Mouse (Mus musculus): Measurements from ENCODE around the gene Tmem160. TPM values are rescaled to one million over a fixed set of nuclear protein-coding genes. Genes with fewer than 3 reads are reported as not detected.

Gene Tmem160
- polyA plus RNA-seq, 1 experiment from 2014 or later = 66.7 TPM

- H3K9ac ChIP-seq (replicated peaks; ENCODE audit: low read depth, low read length) = peak overlapping the region; percentile 29; the same call in 1 of the 2 replicates
- peaks cover 26% of the 10 kb centered on the region for H3K4me1 ChIP-seq (replicated peaks; ENCODE audit: control insufficient read depth, insufficient read depth, low read length)
- H3K36me3 ChIP-seq (ENCODE audit: control insufficient read depth, insufficient read depth) = no peaks in the 10 kb centered on the region
- peak overlapping the region; percentile 44 for H3K4me2 ChIP-seq (ENCODE audit: low read length)
- WGBS = 5% methylated on average over 23 of the region's 23 CpGs
- no peak for ATAC-seq
- peaks cover 61% of the 10 kb centered on the region for H3K27me3 ChIP-seq (replicated peaks; ENCODE audit: control insufficient read depth, insufficient read depth, low read length)
- H3K27ac ChIP-seq (ENCODE audit: low read length) = no peak overlapping the region
- H3K9me3 ChIP-seq (ENCODE audit: control insufficient read depth, low read length) = no peaks in the 10 kb centered on the region
- peak overlapping the region; percentile 34 for H3K4me3 ChIP-seq (replicated peaks; ENCODE audit: low read length)
Measured at GRCm38 (mm10) chr7:16475321-16475720, 22.7 kb downstream of the Tmem160 start.

GRCm38 (mm10) chr7:16475764-16476599 lies 23.4 kb downstream of the Tmem160 start:
- no peak overlapping the region for H3K27ac ChIP-seq (ENCODE audit: low read length)
- H3K9me3 ChIP-seq (ENCODE audit: control insufficient read depth, low read length) = no peaks in the 10 kb centered on the region
- H3K27me3 ChIP-seq (replicated peaks; ENCODE audit: control insufficient read depth, insufficient read depth, low read length) = peaks cover 55% of the 10 kb centered on the region
- peak overlapping the region; percentile 29; the same call in 1 of the 2 replicates for H3K9ac ChIP-seq (replicated peaks; ENCODE audit: low read depth, low read length)
- peak overlapping the region; percentile 44 for H3K4me2 ChIP-seq (ENCODE audit: low read length)
- WGBS = under 1% methylated on average over 56 of the region's 59 CpGs
- peaks cover 26% of the 10 kb centered on the region for H3K4me1 ChIP-seq (replicated peaks; ENCODE audit: control insufficient read depth, insufficient read depth, low read length)
- ATAC-seq = no peak
- H3K4me3 ChIP-seq (replicated peaks; ENCODE audit: low read length) = peak overlapping the region; percentile 34
- H3K36me3 ChIP-seq (ENCODE audit: control insufficient read depth, insufficient read depth) = no peaks in the 10 kb centered on the region

- Histone ChIP-seq H3K27me3 (replicated peaks; ENCODE audit: control insufficient read depth, insufficient read depth, low read length) (peaks cover 51% of the 10 kb centered on the region), H3K9me3 (ENCODE audit: control insufficient read depth, low read length) (no peaks in the 10 kb centered on the region), H3K36me3 (ENCODE audit: control insufficient read depth, insufficient read depth) (no peaks in the 10 kb centered on the region), H3K4me1 (replicated peaks; ENCODE audit: control insufficient read depth, insufficient read depth, low read length) (peaks cover 26% of the 10 kb centered on the region), H3K4me3 (replicated peaks; ENCODE audit: low read length) (peak overlapping the region; percentile 34), H3K27ac (ENCODE audit: low read length) (no peak overlapping the region), H3K4me2 (ENCODE audit: low read length) (peak overlapping the region; percentile 44), H3K9ac (replicated peaks; ENCODE audit: low read depth, low read length) (no peak overlapping the region)
- WGBS = 2% methylated on average over 34 of the region's 34 CpGs
- ATAC-seq = no peak
Measured at GRCm38 (mm10) chr7:16476600-16476989, 24.0 kb downstream of the Tmem160 start.

- H3K4me1 ChIP-seq (replicated peaks; ENCODE audit: control insufficient read depth, insufficient read depth, low read length) = peaks cover 17% of the 10 kb centered on the region
- peak within 1 kb of the TSS; percentile 44 for H3K4me2 ChIP-seq (ENCODE audit: low read length)
- no peak for ATAC-seq
- 89% methylated on average over 8 of the region's 8 CpGs for WGBS
- H3K36me3 ChIP-seq (ENCODE audit: control insufficient read depth, insufficient read depth) = no peaks in the 10 kb centered on the region
- peaks cover 46% of the 10 kb centered on the region for H3K27me3 ChIP-seq (replicated peaks; ENCODE audit: control insufficient read depth, insufficient read depth, low read length)
- peak within 1 kb of the TSS; percentile 34 for H3K4me3 ChIP-seq (replicated peaks; ENCODE audit: low read length)
- no peak within 1 kb of the TSS for H3K9ac ChIP-seq (replicated peaks; ENCODE audit: low read depth, low read length)
- no peak within 1 kb of the TSS for H3K27ac ChIP-seq (ENCODE audit: low read length)
- H3K9me3 ChIP-seq (ENCODE audit: control insufficient read depth, low read length) = no peaks in the 10 kb centered on the region
Measured at GRCm38 (mm10) chr7:16477628-16478027, 25.0 kb downstream of the Tmem160 start, which contains the start of gene Npas1. Gene Npas1, minus strand, starts transcription at chr7:16477728.

- no peak for ATAC-seq
- no peaks in the 10 kb centered on the region for H3K9me3 ChIP-seq (ENCODE audit: control insufficient read depth, low read length)
- no peaks in the 10 kb centered on the region for H3K36me3 ChIP-seq (ENCODE audit: control insufficient read depth, insufficient read depth)
- H3K4me1 ChIP-seq (replicated peaks; ENCODE audit: control insufficient read depth, insufficient read depth, low read length) = no peaks in the 10 kb centered on the region
- H3K9ac ChIP-seq (replicated peaks; ENCODE audit: low read depth, low read length) = no peak overlapping the region
- H3K4me3 ChIP-seq (replicated peaks; ENCODE audit: low read length) = no peak overlapping the region
- H3K27me3 ChIP-seq (replicated peaks; ENCODE audit: control insufficient read depth, insufficient read depth, low read length) = no peaks in the 10 kb centered on the region; the same call in 1 of the 2 replicates
- no peak overlapping the region for H3K4me2 ChIP-seq (ENCODE audit: low read length)
- H3K27ac ChIP-seq (ENCODE audit: low read length) = no peak overlapping the region
Measured at GRCm38 (mm10) chr7:16488816-16489215, 36.2 kb downstream of the Tmem160 start.

- no peak overlapping the region for H3K27ac ChIP-seq (ENCODE audit: low read length)
- 89% methylated on average over 9 of the region's 9 CpGs for WGBS
- H3K9me3 ChIP-seq (ENCODE audit: control insufficient read depth, low read length) = no peaks in the 10 kb centered on the region
- no peaks in the 10 kb centered on the region; the same call in 1 of the 2 replicates for H3K27me3 ChIP-seq (replicated peaks; ENCODE audit: control insufficient read depth, insufficient read depth, low read length)
- H3K4me1 ChIP-seq (replicated peaks; ENCODE audit: control insufficient read depth, insufficient read depth, low read length) = no peaks in the 10 kb centered on the region
- no peak for ATAC-seq
- no peaks in the 10 kb centered on the region for H3K36me3 ChIP-seq (ENCODE audit: control insufficient read depth, insufficient read depth)
- H3K4me2 ChIP-seq (ENCODE audit: low read length) = no peak overlapping the region
- no peak overlapping the region for H3K9ac ChIP-seq (replicated peaks; ENCODE audit: low read depth, low read length)
- H3K4me3 ChIP-seq (replicated peaks; ENCODE audit: low read length) = no peak overlapping the region
Measured at GRCm38 (mm10) chr7:16489948-16490347, 37.4 kb downstream of the Tmem160 start.

GRCm38 (mm10) chr7:16491759-16492158 lies 39.2 kb downstream of the Tmem160 start:
- ATAC-seq = peak; percentile 49
- no peak overlapping the region for H3K4me3 ChIP-seq (replicated peaks; ENCODE audit: low read length)
- no peaks in the 10 kb centered on the region for H3K9me3 ChIP-seq (ENCODE audit: control insufficient read depth, low read length)
- H3K27me3 ChIP-seq (replicated peaks; ENCODE audit: control insufficient read depth, insufficient read depth, low read length) = no peaks in the 10 kb centered on the region; the same call in 1 of the 2 replicates
- WGBS = 32% methylated on average over 3 of the region's 3 CpGs
- H3K27ac ChIP-seq (ENCODE audit: low read length) = no peak overlapping the region
- H3K4me1 ChIP-seq (replicated peaks; ENCODE audit: control insufficient read depth, insufficient read depth, low read length) = no peaks in the 10 kb centered on the region
- H3K9ac ChIP-seq (replicated peaks; ENCODE audit: low read depth, low read length) = no peak overlapping the region
- peaks cover 11% of the 10 kb centered on the region for H3K36me3 ChIP-seq (ENCODE audit: control insufficient read depth, insufficient read depth)
- H3K4me2 ChIP-seq (ENCODE audit: low read length) = no peak overlapping the region

GRCm38 (mm10) chr7:16492211-16492610 lies 39.6 kb downstream of the Tmem160 start:
- WGBS = 60% methylated on average over 3 of the region's 3 CpGs
- H3K27me3 ChIP-seq (replicated peaks; ENCODE audit: control insufficient read depth, insufficient read depth, low read length) = no peaks in the 10 kb centered on the region; the same call in 1 of the 2 replicates
- H3K36me3 ChIP-seq (ENCODE audit: control insufficient read depth, insufficient read depth) = peaks cover 16% of the 10 kb centered on the region
- H3K4me2 ChIP-seq (ENCODE audit: low read length) = no peak overlapping the region
- H3K4me3 ChIP-seq (replicated peaks; ENCODE audit: low read length) = no peak overlapping the region
- H3K9me3 ChIP-seq (ENCODE audit: control insufficient read depth, low read length) = no peaks in the 10 kb centered on the region
- H3K9ac ChIP-seq (replicated peaks; ENCODE audit: low read depth, low read length) = no peak overlapping the region
- H3K27ac ChIP-seq (ENCODE audit: low read length) = no peak overlapping the region
- H3K4me1 ChIP-seq (replicated peaks; ENCODE audit: control insufficient read depth, insufficient read depth, low read length) = no peaks in the 10 kb centered on the region
- ATAC-seq = no peak

GRCm38 (mm10) chr7:16493361-16493760 lies 40.8 kb downstream of the Tmem160 start:
- no peaks in the 10 kb centered on the region for H3K4me1 ChIP-seq (replicated peaks; ENCODE audit: control insufficient read depth, insufficient read depth, low read length)
- no peaks in the 10 kb centered on the region; the same call in 1 of the 2 replicates for H3K27me3 ChIP-seq (replicated peaks; ENCODE audit: control insufficient read depth, insufficient read depth, low read length)
- no peaks in the 10 kb centered on the region for H3K9me3 ChIP-seq (ENCODE audit: control insufficient read depth, low read length)
- H3K9ac ChIP-seq (replicated peaks; ENCODE audit: low read depth, low read length) = no peak overlapping the region
- H3K4me2 ChIP-seq (ENCODE audit: low read length) = no peak overlapping the region
- H3K4me3 ChIP-seq (replicated peaks; ENCODE audit: low read length) = no peak overlapping the region
- H3K36me3 ChIP-seq (ENCODE audit: control insufficient read depth, insufficient read depth) = peaks cover 23% of the 10 kb centered on the region
- H3K27ac ChIP-seq (ENCODE audit: low read length) = no peak overlapping the region
- WGBS = 22% methylated on average over 2 of the region's 2 CpGs
- ATAC-seq = peak; percentile 37; the same call in 1 of the 2 replicates

Data from forebrain, embryonic 16.5 days (tissue).